Mouse (Mus musculus): ENCODE results near the gene Cnr2. TPM values are rescaled to one million over a fixed set of nuclear protein-coding genes. Genes with fewer than 3 reads are reported as not detected.
A peak's percentile ranks its signal among the peaks of the same experiment; 100 is the strongest.

The Cnr2 gene
- total and polyA plus RNA-seq, 3 experiments: 0.23 to 0.88 (median 0.59) TPM

DNA sequence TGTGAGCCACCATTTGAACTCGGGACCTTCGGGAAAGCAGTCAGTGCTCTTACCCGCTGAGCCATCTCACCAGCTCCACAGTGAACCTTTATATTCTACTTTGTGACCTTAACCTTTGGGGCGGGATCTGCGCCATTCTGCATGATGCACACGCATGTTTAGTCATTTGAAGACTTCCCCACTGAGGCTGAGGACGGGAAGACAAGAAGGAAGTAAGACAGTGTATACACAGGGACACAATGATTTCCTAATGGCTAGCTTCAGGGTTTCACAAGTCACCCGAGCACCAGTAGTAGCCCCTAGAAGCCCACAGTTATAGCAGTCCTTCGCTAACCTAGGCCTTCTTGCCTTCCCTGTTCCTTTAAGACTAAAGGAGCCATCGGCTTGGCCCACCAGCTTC lies 50.5 kb downstream of the Cnr2 start:
- DNase-seq: no peak
- peaks cover 17% of the 10 kb centered on the region for H3K4me1 ChIP-seq (ENCODE audit: control insufficient read depth, insufficient read depth, low read length)
- intact Hi-C loops (cut with DNase I): loop anchor here (2.0 kb wide), 1 partner anchor 25 kb away; the partner anchor contains the start of gene Fuca1

DNA sequence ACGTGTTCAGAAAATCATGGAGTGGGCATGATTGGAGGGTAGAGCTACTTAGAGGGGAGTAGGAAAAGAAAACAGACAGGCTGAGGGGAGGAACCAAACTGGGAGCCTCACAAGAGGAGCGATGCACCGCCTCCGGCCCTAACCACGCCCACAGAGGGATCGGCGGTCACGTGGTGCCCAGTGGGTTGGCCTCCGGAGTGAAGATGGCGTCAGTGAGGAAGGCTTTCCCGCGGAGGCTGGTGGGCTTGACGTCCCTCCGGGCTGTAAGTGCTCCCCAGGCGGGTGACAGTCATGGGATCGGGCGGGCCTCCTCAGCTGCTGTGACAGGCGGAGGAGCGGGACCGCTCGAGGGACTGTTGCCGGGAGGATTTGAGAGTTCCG lies 51.1 kb downstream of the Cnr2 start, which contains the start of gene Hmgcl:
Gene Hmgcl (plus strand): TSS at position 171 of the 381 bp plus-strand sequence.
- WGBS: under 1% methylated on average over 23 of the region's 23 CpGs
- no peaks in the 10 kb centered on the region for H3K36me3 ChIP-seq (ENCODE audit: control insufficient read depth, insufficient read depth, low read length)
- intact Hi-C loops (cut with DNase I): loop anchor here (2.0 kb wide), 1 partner anchor 25 kb away; the partner anchor contains the start of gene Fuca1
- H3K9ac ChIP-seq (ENCODE audit: low read depth, low read length): peak within 1 kb of the TSS; percentile 77
- TF ChIP-seq POLR2A (IDR thresholded peaks at IDR 0.05; ENCODE audit: insufficient read depth, low read depth, low read length): peak; percentile 97
- TF ChIP-seq EP300 (IDR thresholded peaks at IDR 0.05; ENCODE audit: insufficient read depth, low read depth, low read length): 0 out of 2 replicates have a peak, but pooled peaks have one; percentile 49
- TF ChIP-seq CTCF (IDR thresholded peaks at IDR 0.05): no peak
- H3K79me2 ChIP-seq (replicated peaks; ENCODE audit: control insufficient read depth, insufficient read depth, low read length): peaks cover 3% of the 10 kb centered on the region; the same call in 1 of the 2 replicates
- H3K27ac ChIP-seq: peak within 1 kb of the TSS; percentile 90
- peak; percentile 96 for DNase-seq
- peak within 1 kb of the TSS; percentile 97 for H3K4me3 ChIP-seq
- H3K27me3 ChIP-seq (ENCODE audit: control insufficient read depth, insufficient read depth, low read length): no peaks in the 10 kb centered on the region
- peaks cover 17% of the 10 kb centered on the region for H3K4me1 ChIP-seq (ENCODE audit: control insufficient read depth, insufficient read depth, low read length)

More for the DNA sequence above, 50.5 kb downstream of the Cnr2 start:
- Histone ChIP-seq H3K27me3 (ENCODE audit: control insufficient read depth, insufficient read depth, low read length) (no peaks in the 10 kb centered on the region), H3K27ac (peak overlapping the region; percentile 90), H3K4me3 (peak overlapping the region; percentile 97; the same call in 1 of the 2 replicates), H3K36me3 (ENCODE audit: control insufficient read depth, insufficient read depth, low read length) (no peaks in the 10 kb centered on the region), H3K9ac (ENCODE audit: low read depth, low read length) (peak overlapping the region; percentile 41), H3K79me2 (replicated peaks; ENCODE audit: control insufficient read depth, insufficient read depth, low read length) (peaks cover 3% of the 10 kb centered on the region; the same call in 1 of the 2 replicates)
- 72% methylated on average over 10 of the region's 10 CpGs for WGBS
- TF ChIP-seq EP300 (IDR thresholded peaks at IDR 0.05; ENCODE audit: insufficient read depth, low read depth, low read length) (no peak), POLR2A (IDR thresholded peaks at IDR 0.05; ENCODE audit: insufficient read depth, low read depth, low read length) (no peak), CTCF (IDR thresholded peaks at IDR 0.05) (no peak)

DNA sequence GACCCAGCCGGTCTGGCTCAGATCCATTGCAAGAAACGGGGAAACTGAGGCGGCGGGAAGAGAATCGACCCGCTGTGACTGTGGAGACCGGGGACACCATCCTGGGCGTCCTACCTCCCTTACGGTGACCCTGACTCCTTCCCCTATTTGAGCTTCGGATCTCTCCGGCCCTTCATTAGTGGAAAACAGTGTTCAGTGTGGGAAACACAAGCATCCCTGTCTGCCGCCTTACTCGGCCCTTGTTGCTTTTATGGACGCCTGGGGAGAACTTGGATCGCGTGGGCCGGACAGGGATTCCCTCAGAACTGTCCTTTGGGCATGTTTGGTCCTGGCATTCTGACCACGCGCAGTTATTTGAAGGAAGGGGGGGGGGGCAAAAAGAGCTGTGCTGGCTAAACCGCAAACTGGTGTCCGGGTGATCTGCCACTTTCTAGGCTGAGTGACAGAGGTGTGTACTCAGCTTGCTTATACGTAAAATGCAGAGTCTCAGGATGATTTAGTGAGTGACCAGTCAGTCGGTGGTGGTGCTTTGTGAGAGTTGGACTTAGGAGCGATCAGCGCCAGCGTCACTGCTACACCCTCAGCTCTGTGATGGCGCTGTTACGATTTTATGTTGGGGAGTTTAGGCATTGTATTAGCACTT lies 51.6 kb downstream of the Cnr2 start:
- peak overlapping the region; percentile 77 for H3K9ac ChIP-seq (ENCODE audit: low read depth, low read length)
- H3K4me1 ChIP-seq (ENCODE audit: control insufficient read depth, insufficient read depth, low read length): peaks cover 17% of the 10 kb centered on the region
- no peaks in the 10 kb centered on the region for H3K36me3 ChIP-seq (ENCODE audit: control insufficient read depth, insufficient read depth, low read length)
- H3K27ac ChIP-seq: peak overlapping the region; percentile 90
- no peak for DNase-seq
- H3K4me3 ChIP-seq: peak overlapping the region; percentile 97
- intact Hi-C loops (cut with DNase I): loop anchor here (2.0 kb wide), 1 partner anchor 26 kb away; the partner anchor contains the start of gene Fuca1
- WGBS: 1% methylated on average over 28 of the region's 28 CpGs
- H3K27me3 ChIP-seq (ENCODE audit: control insufficient read depth, insufficient read depth, low read length): no peaks in the 10 kb centered on the region
- H3K79me2 ChIP-seq (replicated peaks; ENCODE audit: control insufficient read depth, insufficient read depth, low read length): peaks cover 3% of the 10 kb centered on the region; the same call in 1 of the 2 replicates
- TF ChIP-seq CTCF (IDR thresholded peaks at IDR 0.05) (no peak), POLR2A (IDR thresholded peaks at IDR 0.05; ENCODE audit: insufficient read depth, low read depth, low read length) (no peak), EP300 (IDR thresholded peaks at IDR 0.05; ENCODE audit: insufficient read depth, low read depth, low read length) (no peak)

DNA sequence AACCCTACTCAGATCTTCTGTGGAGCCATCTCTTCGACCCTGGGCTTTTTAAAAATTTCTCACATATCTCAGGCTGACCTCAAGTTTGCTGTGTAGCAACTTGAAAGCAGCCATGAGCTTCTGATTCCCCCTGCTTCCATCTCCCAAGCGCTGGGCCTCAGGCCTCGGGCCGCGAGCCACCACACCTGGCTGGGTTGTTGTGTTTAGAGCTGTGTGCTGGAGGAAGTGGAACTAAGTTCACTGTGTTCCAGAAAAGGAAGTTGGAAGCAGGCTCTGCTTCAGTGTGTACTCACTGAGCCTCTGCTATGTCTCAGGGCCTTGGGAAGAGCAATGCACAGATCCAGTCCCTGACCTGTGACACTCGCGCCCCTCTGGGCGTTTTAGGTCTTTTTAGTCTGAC lies 52.9 kb downstream of the Cnr2 start:
- Histone ChIP-seq H3K27me3 (ENCODE audit: control insufficient read depth, insufficient read depth, low read length) (no peaks in the 10 kb centered on the region), H3K79me2 (replicated peaks; ENCODE audit: control insufficient read depth, insufficient read depth, low read length) (peaks cover 3% of the 10 kb centered on the region; the same call in 1 of the 2 replicates), H3K27ac (peak overlapping the region; percentile 54), H3K9ac (ENCODE audit: low read depth, low read length) (no peak overlapping the region), H3K4me3 (peak overlapping the region; percentile 13), H3K36me3 (ENCODE audit: control insufficient read depth, insufficient read depth, low read length) (no peaks in the 10 kb centered on the region), H3K4me1 (ENCODE audit: control insufficient read depth, insufficient read depth, low read length) (peaks cover 17% of the 10 kb centered on the region)
- TF ChIP-seq CTCF (IDR thresholded peaks at IDR 0.05) (no peak), POLR2A (IDR thresholded peaks at IDR 0.05; ENCODE audit: insufficient read depth, low read depth, low read length) (peak; percentile 36; the same call in 1 of the 2 replicates), EP300 (IDR thresholded peaks at IDR 0.05; ENCODE audit: insufficient read depth, low read depth, low read length) (peak; percentile 83)
- intact Hi-C loops (cut with DNase I): no loop called here
- no peak for DNase-seq
- WGBS: 62% methylated on average over 8 of the region's 8 CpGs

DNA sequence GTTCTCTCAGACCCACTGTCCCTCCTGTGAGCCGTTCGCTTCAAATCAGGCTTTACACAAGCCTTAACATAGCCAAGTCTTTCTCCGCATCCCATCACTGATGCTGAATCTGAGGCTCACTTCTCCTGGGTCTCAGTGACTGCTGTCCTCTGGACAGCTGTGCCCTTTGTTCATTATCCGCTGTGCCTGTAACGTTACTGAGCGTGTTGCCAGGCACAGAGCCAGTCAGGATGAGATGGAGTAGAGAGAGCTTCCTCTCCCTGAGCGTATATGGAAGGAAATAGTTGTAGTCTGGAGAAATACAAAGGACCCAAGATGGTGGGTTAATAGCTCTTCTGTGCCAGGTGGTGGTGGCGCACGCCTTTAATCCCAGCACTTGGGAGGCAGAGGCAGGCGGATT lies 54.3 kb downstream of the Cnr2 start:
- H3K4me3 ChIP-seq: no peak overlapping the region
- no peak for TF ChIP-seq EP300 (IDR thresholded peaks at IDR 0.05; ENCODE audit: insufficient read depth, low read depth, low read length)
- no peak for TF ChIP-seq POLR2A (IDR thresholded peaks at IDR 0.05; ENCODE audit: insufficient read depth, low read depth, low read length)
- H3K27me3 ChIP-seq (ENCODE audit: control insufficient read depth, insufficient read depth, low read length): no peaks in the 10 kb centered on the region
- peaks cover 3% of the 10 kb centered on the region; the same call in 1 of the 2 replicates for H3K79me2 ChIP-seq (replicated peaks; ENCODE audit: control insufficient read depth, insufficient read depth, low read length)
- peak overlapping the region; percentile 54 for H3K27ac ChIP-seq
- H3K9ac ChIP-seq (ENCODE audit: low read depth, low read length): no peak overlapping the region
- peaks cover 16% of the 10 kb centered on the region for H3K4me1 ChIP-seq (ENCODE audit: control insufficient read depth, insufficient read depth, low read length)
- H3K36me3 ChIP-seq (ENCODE audit: control insufficient read depth, insufficient read depth, low read length): no peaks in the 10 kb centered on the region
- WGBS: 51% methylated on average over 10 of the region's 10 CpGs
- intact Hi-C loops (cut with DNase I): no loop called here
- peak in 1 of 2 experiments; percentile 54 for DNase-seq

DNA sequence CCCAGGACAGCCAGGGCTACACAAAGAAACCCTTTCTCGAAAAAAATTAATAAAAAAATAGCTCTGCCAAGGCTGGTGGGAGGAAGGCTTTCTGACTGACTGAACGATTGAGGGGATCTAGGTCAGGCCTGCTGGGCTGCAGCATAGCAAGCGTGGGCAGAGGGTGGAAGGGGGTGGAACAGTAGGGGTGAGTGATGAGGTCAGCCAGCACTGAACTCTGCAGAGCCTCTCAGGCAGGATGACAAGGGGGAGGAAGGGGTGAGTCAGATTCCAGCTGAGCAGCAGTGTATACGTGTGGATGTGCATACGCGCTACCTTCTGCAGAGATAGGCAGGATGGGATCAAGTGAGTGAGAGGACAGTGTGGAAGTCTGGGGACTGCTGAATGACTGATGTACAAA lies 54.7 kb downstream of the Cnr2 start:
- no peak for DNase-seq
- intact Hi-C loops (cut with DNase I): no loop called here
- 0 out of 2 replicates have a peak, but pooled peaks have one; percentile 5 for TF ChIP-seq EP300 (IDR thresholded peaks at IDR 0.05; ENCODE audit: insufficient read depth, low read depth, low read length)
- TF ChIP-seq CTCF (IDR thresholded peaks at IDR 0.05): no peak
- TF ChIP-seq POLR2A (IDR thresholded peaks at IDR 0.05; ENCODE audit: insufficient read depth, low read depth, low read length): no peak

More for the DNA sequence above, 54.7 kb downstream of the Cnr2 start:
- H3K4me3 ChIP-seq: no peak overlapping the region
- peaks cover 3% of the 10 kb centered on the region; the same call in 1 of the 2 replicates for H3K79me2 ChIP-seq (replicated peaks; ENCODE audit: control insufficient read depth, insufficient read depth, low read length)
- H3K9ac ChIP-seq (ENCODE audit: low read depth, low read length): no peak overlapping the region
- H3K4me1 ChIP-seq (ENCODE audit: control insufficient read depth, insufficient read depth, low read length): peaks cover 16% of the 10 kb centered on the region
- no peaks in the 10 kb centered on the region for H3K36me3 ChIP-seq (ENCODE audit: control insufficient read depth, insufficient read depth, low read length)
- peak overlapping the region; percentile 54 for H3K27ac ChIP-seq
- no peaks in the 10 kb centered on the region for H3K27me3 ChIP-seq (ENCODE audit: control insufficient read depth, insufficient read depth, low read length)
- 25% methylated on average over 6 of the region's 6 CpGs for WGBS
